Comparison of ENCODE assay signal across 1 mouse cellular context in genomic region chr6:48647611-48648010, GRCm38 (mm10).
TF ChIP-seq lines count a peak whose summit lies in the region.

No protein-coding gene starts in this region.

TF ChIP-seq in CH12.LX, 34 proteins besides CTCF, POLR2A, EP300 and RAD21:
- no peak for TF ChIP-seq JUN (IDR thresholded peaks at IDR 0.05; ENCODE audit: insufficient read depth, low read depth, low read length)
- 0 out of 2 replicates have a peak, but pooled peaks have one; percentile 26 for TF ChIP-seq TBP (conservative IDR thresholded peaks at IDR 0.05; ENCODE audit: low read depth, low read length)
